Mouse (Mus musculus) MEL (cell line): Measurements from ENCODE around the gene Ryr3. TPM values are rescaled to one million over a fixed set of nuclear protein-coding genes. Genes with fewer than 3 reads are reported as not detected.

Experiments
- DNase-seq: peaks from one replicate; pipeline ENCODE4 v3.0.0; 2011; ENCODE audit warnings: low read depth, low spot score
- H3K27ac ChIP-seq: 2 replicates; pipeline ENCODE4 v1.5.1; 2012; ENCODE audit warnings: low read depth, mild to moderate bottlenecking, control low read depth, low read length, moderate library complexity; ENCODE audit not compliant: control insufficient read depth
- H3K27me3 ChIP-seq, 2 experiments: fragments of 150-350 bp in 1 of 2; sonication (generic) in 1 of 2; 2 replicates each; pipeline ENCODE4 v1.6.1; 2012; ENCODE audit warnings: low read length in 2 of 2, mild to moderate bottlenecking in 2 of 2, improper control_type of control experiment in 1 of 2, moderate library complexity in 1 of 2; ENCODE audit not compliant: insufficient read depth in 2 of 2, control insufficient read depth in 1 of 2
- H3K36me3 ChIP-seq, 2 experiments: 2 replicates each; pipeline ENCODE4 v1.6.1; 2012 to 2014; ENCODE audit warnings: low read length in 2 of 2, improper control_type of control experiment in 1 of 2, inconsistent platforms in 1 of 2, mild to moderate bottlenecking in 1 of 2; ENCODE audit not compliant: insufficient read depth in 2 of 2, control insufficient read depth in 1 of 2
- H3K4me1 ChIP-seq, 2 experiments: fragments of 150-350 bp in 1 of 2; sonication (generic) in 1 of 2; 2 replicates each; pipeline ENCODE4 v1.6.1; 2012; ENCODE audit warnings: low read length in 2 of 2, improper control_type of control experiment in 1 of 2, mild to moderate bottlenecking in 1 of 2; ENCODE audit not compliant: insufficient read depth in 2 of 2, control insufficient read depth in 1 of 2
- H3K4me3 ChIP-seq, 2 experiments: fragments of 150-350 bp in 1 of 2; sonication (generic) in 1 of 2; 2 replicates each; pipeline ENCODE4 v1.5.1; 2012; ENCODE audit warnings: low read depth in 2 of 2, low read length in 2 of 2, mild to moderate bottlenecking in 2 of 2, moderate library complexity in 2 of 2, control low read depth in 1 of 2, improper control_type of control experiment in 1 of 2; ENCODE audit not compliant: control insufficient read depth in 1 of 2, insufficient read depth in 1 of 2
- H3K79me2 ChIP-seq: 2 replicates; pipeline ENCODE4 v1.6.1; 2012; ENCODE audit warnings: mild to moderate bottlenecking, low read length, moderate library complexity; ENCODE audit not compliant: control insufficient read depth, poor library complexity, insufficient read depth
- H3K9ac ChIP-seq: 2 replicates; pipeline ENCODE4 v1.6.1; 2012; ENCODE audit warnings: low read depth, mild to moderate bottlenecking, control low read depth, low read length, moderate library complexity; ENCODE audit not compliant: control insufficient read depth, poor library complexity, severe bottlenecking
- H3K9me3 ChIP-seq: fragments of 150-350 bp; sonication (generic); replicated peaks from 2 replicates; pipeline ENCODE4 v1.6.1; 2012; ENCODE audit warnings: mild to moderate bottlenecking, low read length, improper control_type of control experiment, moderate library complexity; ENCODE audit not compliant: insufficient read depth
- BHLHE40 ChIP-seq: IDR thresholded peaks from 2 replicates; pipeline ENCODE4 v1.6.1; 2012; ENCODE audit warnings: low read depth, mild to moderate bottlenecking, inconsistent platforms, low read length, improper control_type of control experiment, borderline replicate concordance
- CHD1 ChIP-seq: IDR thresholded peaks from 2 replicates; pipeline ENCODE4 v1.6.1; 2012; ENCODE audit warnings: low read depth, mild to moderate bottlenecking, inconsistent platforms, low read length, improper control_type of control experiment
- CHD2 ChIP-seq: IDR thresholded peaks from 2 replicates; pipeline ENCODE4 v1.6.1; 2011; ENCODE audit warnings: low read length, improper control_type of control experiment
- CTCF ChIP-seq, 3 experiments: IDR thresholded peaks in 2 of 3; conservative IDR thresholded peaks in 1 of 3; 2 replicates each; pipeline ENCODE4 v1.5.1; 2011 to 2012; ENCODE audit warnings: low read length in 3 of 3, low read depth in 2 of 3, mild to moderate bottlenecking in 2 of 3, improper control_type of control experiment in 1 of 3, inconsistent platforms in 1 of 3, mixed read lengths in 1 of 3, moderate library complexity in 1 of 3; ENCODE audit not compliant: control insufficient read depth in 1 of 3, insufficient read depth in 1 of 3, poor library complexity in 1 of 3, severe bottlenecking in 1 of 3
- ETS1 ChIP-seq: IDR thresholded peaks from 2 replicates; pipeline ENCODE4 v1.6.1; 2012; ENCODE audit warnings: low read depth, mild to moderate bottlenecking, inconsistent platforms, low read length, improper control_type of control experiment, moderate library complexity
- GABPA ChIP-seq: IDR thresholded peaks from 2 replicates; pipeline ENCODE4 v1.6.1; 2012; ENCODE audit warnings: low read depth, mild to moderate bottlenecking, inconsistent platforms, low read length, improper control_type of control experiment, moderate library complexity
- GATA1 ChIP-seq: IDR thresholded peaks from 2 replicates; pipeline ENCODE4 v1.6.1; 2011; ENCODE audit warnings: low read depth, low read length, improper control_type of control experiment
- MAFK ChIP-seq: IDR thresholded peaks from 2 replicates; pipeline ENCODE4 v1.6.1; 2011; ENCODE audit warnings: low read depth, mild to moderate bottlenecking, low read length, improper control_type of control experiment, borderline replicate concordance
- MAZ ChIP-seq: IDR thresholded peaks from 2 replicates; pipeline ENCODE4 v1.6.1; 2012; ENCODE audit warnings: low read depth, mild to moderate bottlenecking, inconsistent platforms, low read length, improper control_type of control experiment
- MEF2A ChIP-seq: IDR thresholded peaks from 2 replicates; pipeline ENCODE4 v1.6.1; 2014; ENCODE audit warnings: low read depth, mild to moderate bottlenecking, inconsistent platforms, low read length, improper control_type of control experiment; ENCODE audit not compliant: poor library complexity, insufficient replicate concordance, severe bottlenecking; ENCODE audit errors: extremely low read depth
- MYC ChIP-seq: IDR thresholded peaks from 2 replicates; pipeline ENCODE4 v1.6.1; 2011; ENCODE audit warnings: low read depth, mild to moderate bottlenecking, low read length, improper control_type of control experiment, moderate library complexity
- NELFE ChIP-seq: IDR thresholded peaks from 2 replicates; pipeline ENCODE4 v1.6.1; 2011; ENCODE audit warnings: low read depth, low read length, improper control_type of control experiment
- NRF1 ChIP-seq: IDR thresholded peaks from 2 replicates; pipeline ENCODE4 v1.6.1; 2014; ENCODE audit warnings: low read depth, mild to moderate bottlenecking, inconsistent platforms, low read length, improper control_type of control experiment, moderate library complexity; ENCODE audit not compliant: poor library complexity, insufficient read depth, severe bottlenecking
- POLR2AphosphoS5 ChIP-seq: IDR thresholded peaks from 2 replicates; pipeline ENCODE4 v1.6.1; 2012; ENCODE audit warnings: low read depth, borderline replicate concordance, mild to moderate bottlenecking, inconsistent platforms, low read length, moderate library complexity, mixed read lengths
- RCOR1 ChIP-seq: IDR thresholded peaks from 2 replicates; pipeline ENCODE4 v1.6.1; 2012; ENCODE audit warnings: low read depth, mild to moderate bottlenecking, inconsistent platforms, low read length, improper control_type of control experiment
- SMC3 ChIP-seq: IDR thresholded peaks from 2 replicates; pipeline ENCODE4 v1.6.1; 2011; ENCODE audit warnings: low read depth, low read length, improper control_type of control experiment
- TAL1 ChIP-seq: IDR thresholded peaks from 2 replicates; pipeline ENCODE4 v1.6.1; 2012; ENCODE audit warnings: mild to moderate bottlenecking, inconsistent platforms, low read length, moderate library complexity, mixed read lengths
- TBP ChIP-seq: IDR thresholded peaks from 2 replicates; pipeline ENCODE4 v1.8.0; 2011; ENCODE audit warnings: low read depth, low read length, improper control_type of control experiment
- UBTF ChIP-seq: IDR thresholded peaks from 2 replicates; pipeline ENCODE4 v1.6.1; 2012; ENCODE audit warnings: low read depth, mild to moderate bottlenecking, inconsistent platforms, low read length, improper control_type of control experiment, moderate library complexity, borderline replicate concordance; ENCODE audit not compliant: insufficient read depth
- USF1 ChIP-seq: IDR thresholded peaks from 2 replicates; pipeline ENCODE4 v1.6.1; 2014; ENCODE audit warnings: low read depth, mild to moderate bottlenecking, inconsistent platforms, low read length, improper control_type of control experiment, moderate library complexity
- USF2 ChIP-seq, 2 experiments: IDR thresholded peaks; 2 replicates each; pipeline ENCODE4 v1.6.1; 2011 to 2012; ENCODE audit warnings: improper control_type of control experiment in 2 of 2, low read length in 2 of 2, borderline replicate concordance in 1 of 2, inconsistent platforms in 1 of 2, low read depth in 1 of 2, mild to moderate bottlenecking in 1 of 2; ENCODE audit not compliant: insufficient read depth in 1 of 2
- ZKSCAN1 ChIP-seq: IDR thresholded peaks from 2 replicates; pipeline ENCODE4 v1.6.1; 2012; ENCODE audit warnings: low read depth, mild to moderate bottlenecking, inconsistent platforms, low read length, improper control_type of control experiment, moderate library complexity
- ZMIZ1 ChIP-seq: IDR thresholded peaks from 2 replicates; pipeline ENCODE4 v1.6.1; 2012; ENCODE audit warnings: low read depth, mild to moderate bottlenecking, inconsistent platforms, low read length, improper control_type of control experiment, moderate library complexity
- polyA plus RNA-seq, 2 experiments: library from polyadenylated mRNA; stranded (reverse) in 1 of 2; unstranded in 1 of 2; fragments of >175 nt in 1 of 2; fragments of >200 nt in 1 of 2; gene quantifications; 2 replicates each; pipeline versions ENCODE4 v1.2.1 to v1.2.4; 2012; ENCODE audit warnings: low replicate concordance in 2 of 2, low read depth in 1 of 2; ENCODE audit not compliant: insufficient read length in 2 of 2, insufficient read depth in 1 of 2, missing spikeins in 1 of 2
- total RNA-seq: library from RNA; depleted of rRNA; stranded (reverse); fragments of 300-350 nt; gene quantifications from 2 replicates; pipeline ENCODE4 v1.2.3, GENCODE M21; 2012

Ryr3 gene
- total and polyA plus RNA-seq, 3 experiments, result 0.04 TPM; not detected in 2

DNA sequence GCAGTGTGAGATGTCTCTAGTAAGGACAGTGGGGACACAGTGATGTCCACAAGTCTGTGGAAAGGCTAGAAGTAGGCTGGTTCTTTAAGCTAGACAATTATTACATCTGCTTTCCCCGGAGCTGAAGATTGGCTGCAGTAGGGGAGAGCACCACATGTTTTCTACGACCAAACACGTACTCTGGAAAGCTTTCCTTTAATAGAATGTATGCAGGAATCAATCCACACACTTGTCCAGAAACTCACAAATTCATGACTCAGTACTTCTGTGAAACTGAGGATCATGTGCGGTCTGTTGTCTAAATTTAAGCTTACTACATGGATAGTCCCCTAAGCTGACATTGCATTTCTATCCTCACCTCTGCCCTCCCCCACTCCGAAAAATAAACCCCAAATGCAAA lies 157.5 kb downstream of the Ryr3 start:
- no peaks in the 10 kb centered on the region for H3K27me3 ChIP-seq
- DNase-seq, result no peak
- H3K27ac ChIP-seq, result no peak overlapping the region
- no peaks in the 10 kb centered on the region for H3K9me3 ChIP-seq
- TF ChIP-seq CTCF (IDR thresholded peaks at IDR 0.05 in 2 of 3, conservative IDR thresholded peaks at IDR 0.05 in 1 of 3; ENCODE audit: control insufficient read depth in 1 of 3, insufficient read depth in 1 of 3, low read depth in 2 of 3, low read length in 3 of 3, poor library complexity in 1 of 3, severe bottlenecking in 1 of 3) (no peak), POLR2AphosphoS5 (no peak), UBTF (no peak), ZMIZ1 (no peak), NELFE (no peak), ZKSCAN1 (no peak), MAZ (no peak), GATA1 (no peak), USF1 (no peak), MAFK (no peak), USF2 (IDR thresholded peaks at IDR 0.05; ENCODE audit: borderline replicate concordance in 1 of 2, insufficient read depth in 1 of 2, low read depth in 1 of 2, low read length in 2 of 2) (no peak), CHD2 (no peak), MYC (no peak), GABPA (no peak), TBP (no peak), ETS1 (no peak), SMC3 (no peak), RCOR1 (no peak), MEF2A (no peak), TAL1 (no peak)
- TF ChIP-seq, all 39 proteins: peak for 0
- H3K9ac ChIP-seq, result no peak overlapping the region
- no peaks in the 10 kb centered on the region for H3K79me2 ChIP-seq
- H3K4me3 ChIP-seq, result no peak overlapping the region
- no peaks in the 10 kb centered on the region for H3K36me3 ChIP-seq
- H3K4me1 ChIP-seq, result no peaks in the 10 kb centered on the region

DNA sequence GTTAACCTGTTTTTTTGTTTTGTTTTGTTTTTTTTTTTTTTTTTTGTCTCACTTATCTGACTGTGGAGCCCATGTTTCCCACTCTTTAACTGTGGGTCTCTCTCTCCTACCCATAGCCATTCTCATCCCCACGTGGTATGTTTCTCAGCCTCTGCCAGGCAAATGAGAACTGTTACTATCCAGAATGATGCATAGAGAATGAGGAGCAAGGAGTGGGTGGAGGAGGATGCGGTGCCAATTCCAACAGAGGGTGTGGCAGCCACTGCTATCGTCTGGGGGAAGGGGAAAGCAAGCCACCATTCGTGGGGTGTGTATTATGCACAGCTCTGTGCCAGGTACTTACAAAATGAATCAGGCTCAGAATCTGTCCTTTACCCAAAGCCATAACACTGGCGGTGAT lies 158.0 kb downstream of the Ryr3 start:
- no peak for TF ChIP-seq NRF1
- TF ChIP-seq CHD1, result no peak
- TF ChIP-seq NELFE, result no peak
- TF ChIP-seq USF1, result no peak
- TF ChIP-seq BHLHE40, result no peak
- H3K27me3 ChIP-seq, result no peaks in the 10 kb centered on the region
- H3K79me2 ChIP-seq, result no peaks in the 10 kb centered on the region
- H3K27ac ChIP-seq, result no peak overlapping the region
- no peaks in the 10 kb centered on the region for H3K36me3 ChIP-seq
- no peaks in the 10 kb centered on the region for H3K9me3 ChIP-seq
- H3K4me1 ChIP-seq, result no peaks in the 10 kb centered on the region
- no peak for DNase-seq
- H3K9ac ChIP-seq, result no peak overlapping the region
- no peak overlapping the region for H3K4me3 ChIP-seq
